Mouse (Mus musculus): ENCODE measurements at regions not wholly inside any gene's neighbourhood (a gene's known extent, or its start where the extent isn't known, plus 50 kb on each side); places are given as distances from the start of the nearest gene placed in this dataset.

DNA sequence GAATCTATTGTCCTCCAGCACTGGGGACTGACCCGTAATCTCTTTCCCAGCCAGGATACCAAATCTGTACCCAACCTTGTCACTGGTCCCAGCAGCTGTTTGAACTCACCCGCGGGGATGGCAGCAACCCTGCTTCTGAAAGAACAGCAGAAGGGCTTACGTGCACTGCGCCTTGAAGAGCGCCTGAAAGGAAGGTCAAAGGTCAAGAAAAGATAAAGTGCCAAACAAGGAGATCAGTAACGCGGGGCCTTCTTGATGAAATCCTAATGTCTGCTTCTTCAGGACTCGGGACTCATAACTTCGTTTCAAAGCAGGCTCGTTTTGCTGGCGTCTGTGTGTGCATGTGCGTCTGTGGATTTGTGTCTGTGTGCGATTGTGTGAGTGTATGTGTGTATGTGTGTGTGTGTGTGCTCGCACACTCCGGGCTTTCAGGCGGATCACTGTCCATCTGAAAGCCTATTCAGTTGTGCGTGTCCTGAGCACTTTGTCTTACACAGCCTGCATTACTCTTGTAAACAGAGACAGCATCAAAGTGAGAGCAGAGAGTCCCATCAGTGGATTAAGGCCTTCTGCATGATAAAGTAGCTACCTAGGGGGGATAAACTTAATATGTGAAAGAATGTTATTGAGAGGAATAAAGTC is 135.3 kb downstream of the Barhl2 start:
- TF ChIP-seq POLR2A (IDR thresholded peaks at IDR 0.05; ENCODE audit: borderline replicate concordance, low read depth, low read length) (no peak), CTCF (IDR thresholded peaks at IDR 0.05; ENCODE audit: low read depth, low read length) (no peak)
